Mouse (Mus musculus) intestine, embryonic 15.5 days (tissue): ENCODE data around the gene Fmc1. TPM values are rescaled to one million over a fixed set of nuclear protein-coding genes. Genes with fewer than 3 reads are reported as not detected.

ENCODE experiments used
- ATAC-seq: fragments of 200-750 bp; cut with Nextera tagmentation; 2 replicates; pipeline ENCODE4 v1.8.0; 2017; ENCODE audit warnings: moderate TSS enrichment, moderate library complexity
- H3K27ac ChIP-seq: fragments of 300-500 bp; sonication (generic); 2 replicates; pipeline ENCODE4 v1.5.1; 2015; ENCODE audit warnings: mild to moderate bottlenecking, inconsistent platforms
- H3K27me3 ChIP-seq: fragments of 300-500 bp; sonication (generic); replicated peaks from 2 replicates; pipeline ENCODE4 v1.6.1; 2015; ENCODE audit warnings: inconsistent platforms
- H3K36me3 ChIP-seq: fragments of 300-500 bp; sonication (generic); 2 replicates; pipeline ENCODE4 v1.6.1; 2015; ENCODE audit warnings: inconsistent platforms
- H3K4me1 ChIP-seq: fragments of 300-500 bp; sonication (generic); replicated peaks from 2 replicates; pipeline ENCODE4 v1.6.1; 2015; ENCODE audit warnings: inconsistent platforms
- H3K4me2 ChIP-seq: fragments of 300-500 bp; sonication (generic); replicated peaks from 2 replicates; pipeline ENCODE4 v1.6.1; 2015; ENCODE audit warnings: mild to moderate bottlenecking, inconsistent platforms
- H3K4me3 ChIP-seq: fragments of 300-500 bp; sonication (generic); replicated peaks from 2 replicates; pipeline ENCODE4 v1.5.1; 2015; ENCODE audit warnings: inconsistent platforms
- H3K9ac ChIP-seq: fragments of 300-500 bp; sonication (generic); 2 replicates; pipeline ENCODE4 v1.6.1; 2015; ENCODE audit warnings: inconsistent platforms
- H3K9me3 ChIP-seq: fragments of 300-500 bp; sonication (generic); 2 replicates; pipeline ENCODE4 v1.6.1; 2016; ENCODE audit warnings: inconsistent platforms
- WGBS: fragments of 180-500 bp; shearing (Covaris S2); methylation state at CpG from one replicate; pipeline ENCODE4 v1.1.7; 2015; 5-methylcytosine and 5-hydroxymethylcytosine counted together
- polyA plus RNA-seq: library from polyadenylated mRNA; unstranded; fragments of >200 nt; fragmentation: Nextera tagmentation; extraction: Ambion mirVana; gene quantifications from 2 replicates; pipeline ENCODE4 v1.2.1, GENCODE M21; 2015

Fmc1 gene
- polyA plus RNA-seq, 1 experiment from 2014 or later = 170 TPM

GRCm38 (mm10) chr6:38580112-38580857 is 47.0 kb downstream of the Fmc1 start:
- H3K9me3 ChIP-seq = no peaks in the 10 kb centered on the region
- H3K27me3 ChIP-seq = no peaks in the 10 kb centered on the region
- no peak overlapping the region for H3K27ac ChIP-seq
- H3K4me1 ChIP-seq = no peaks in the 10 kb centered on the region
- 97% methylated on average over 3 of the region's 3 CpGs for WGBS
- peaks cover 15% of the 10 kb centered on the region; the same call in 1 of the 2 replicates for H3K36me3 ChIP-seq
- no peak overlapping the region for H3K9ac ChIP-seq
- H3K4me3 ChIP-seq = no peak overlapping the region
- no peak overlapping the region for H3K4me2 ChIP-seq
- ATAC-seq = no peak

GRCm38 (mm10) chr6:38581711-38582110 is 48.4 kb downstream of the Fmc1 start:
- WGBS = 93% methylated on average over 3 of the region's 3 CpGs
- H3K4me3 ChIP-seq = no peak overlapping the region
- no peak for ATAC-seq
- H3K27ac ChIP-seq = no peak overlapping the region
- H3K4me1 ChIP-seq = no peaks in the 10 kb centered on the region
- no peak overlapping the region for H3K4me2 ChIP-seq
- no peak overlapping the region for H3K9ac ChIP-seq
- peaks cover 22% of the 10 kb centered on the region; the same call in 1 of the 2 replicates for H3K36me3 ChIP-seq
- no peaks in the 10 kb centered on the region for H3K27me3 ChIP-seq
- H3K9me3 ChIP-seq = no peaks in the 10 kb centered on the region

Other genes starting within 250 kb of the Fmc1 start
- gene Zc3hav1l, start 234.2 kb upstream of the Fmc1 start, polyA plus RNA-seq = 8.3 and 9.0 TPM in 2 replicates
- 13.9 and 15.2 TPM in 2 replicates for gene Zc3hav1, start 178.9 kb upstream of the Fmc1 start, polyA plus RNA-seq
- gene Ttc26, start 152.0 kb upstream of the Fmc1 start, polyA plus RNA-seq = 3.8 and 4.0 TPM in 2 replicates
- gene Ubn2, start 99.6 kb upstream of the Fmc1 start, polyA plus RNA-seq = 9.5 and 11.7 TPM in 2 replicates
- gene Luc7l2, start 17.8 kb downstream of the Fmc1 start, polyA plus RNA-seq = 29.2 and 29.6 TPM in 2 replicates
- 0.13 and 0.14 TPM in 2 replicates for gene Klrg2, start 103.7 kb downstream of the Fmc1 start, polyA plus RNA-seq
- 1.3 and 2.0 TPM in 2 replicates for gene Clec2l, start 129.6 kb downstream of the Fmc1 start, polyA plus RNA-seq